Mouse (Mus musculus) left cerebral cortex, postnatal 14 days (tissue): ENCODE data around the gene Mrpl45. TPM values are rescaled to one million over a fixed set of nuclear protein-coding genes. Genes with fewer than 3 reads are reported as not detected.
A peak's percentile ranks its signal among the peaks of the same experiment; 100 is the strongest.
"Not testable (repeated sequence)": the region's sequence is repeated elsewhere in the genome, so short reads cannot be mapped to it uniquely, and the experiment has no call there.

ENCODE experiments used
- DNase-seq, 2 experiments: peaks; one replicate each; pipeline ENCODE4 v3.0.0; 2021 to 2022; ENCODE audit warnings: low spot score in 2 of 2, mixed read lengths in 1 of 2
- intact Hi-C: fragments of 180-260 bp; cut with DNase I; formaldehyde crosslinking; loops from one replicate; pipeline ENCODE4 v1.15.1; 2025
- long read RNA-seq, 2 experiments: library from polyadenylated mRNA; stranded (forward); transcript quantifications; one replicate each; pipeline ENCODE4 v2.0.0; 2021
- total RNA-seq, 2 experiments: library from RNA; stranded (reverse); gene quantifications; 2 replicates each; pipeline ENCODE4 v1.2.3; 2021

Mrpl45 gene
- 10 to 100 TPM; 18.2 to 20.7 TPM for total RNA-seq
- long read RNA-seq, experiment 1, transcript Mrpl45-201 (8 exons, 2,431 nt) = major isoform, 75 of 89 reads
- long read RNA-seq, experiment 1, partial matches to known transcripts = 3 of 89 reads
- long read RNA-seq, experiment 1, other reads (novel, unspliced or antisense) = 11 of 89 reads
- long read RNA-seq, experiment 2, transcript Mrpl45-201 (8 exons, 2,431 nt) = major isoform, 42 of 56 reads
- long read RNA-seq, experiment 2, partial matches to known transcripts = 3 of 56 reads
- long read RNA-seq, experiment 2, other reads (novel, unspliced or antisense) = 11 of 56 reads

DNA sequence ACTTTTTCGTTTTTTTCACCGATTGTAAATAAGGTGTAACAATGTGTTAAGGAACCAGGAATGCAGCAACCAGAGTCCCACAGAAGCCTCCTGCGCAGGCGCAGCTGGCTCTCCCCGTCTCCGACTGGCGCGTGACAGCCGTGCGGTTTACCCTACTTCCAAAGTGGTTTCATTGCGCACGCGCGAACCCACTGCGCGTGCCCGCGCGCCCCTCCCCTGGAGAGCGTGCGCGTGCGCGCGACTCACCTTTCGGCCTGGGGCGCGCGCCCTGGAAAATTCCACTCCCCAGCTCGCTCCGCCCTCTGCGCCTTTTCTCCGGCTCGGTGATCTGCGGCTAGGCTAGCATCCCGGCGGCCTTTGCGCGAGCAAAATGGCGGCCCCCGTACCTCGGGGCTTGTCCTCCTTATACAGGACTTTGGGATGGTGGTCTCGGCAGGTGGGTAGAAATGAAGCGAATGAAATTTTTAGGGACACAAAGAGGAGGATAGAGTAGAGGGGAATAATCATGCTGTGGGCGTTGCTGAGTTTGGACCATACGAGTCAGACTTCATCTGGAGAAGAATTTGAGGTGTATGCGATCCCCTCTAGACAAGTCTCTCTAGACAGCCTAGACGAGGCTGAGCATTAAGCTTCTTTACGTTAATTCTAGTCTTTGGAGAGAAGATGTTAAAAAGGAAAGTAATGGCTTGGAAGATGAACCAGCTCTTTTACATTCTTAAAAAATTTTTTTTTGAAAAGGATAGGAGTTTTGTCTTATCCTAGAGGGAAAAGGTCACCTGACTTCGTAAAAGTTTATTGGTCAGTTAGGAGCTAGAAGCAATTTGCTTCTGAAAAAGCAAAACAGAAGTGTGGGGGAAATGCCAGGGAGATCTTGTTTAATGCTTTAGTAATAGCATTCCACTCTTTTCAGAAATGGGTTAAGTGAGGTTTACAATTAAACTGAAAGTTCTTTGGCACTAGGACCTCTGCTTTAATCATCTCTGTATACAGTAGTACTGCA lies at the start of gene Mrpl45:
Gene Mrpl45, plus strand, starts transcription at position 213 of the 1,000 bp plus-strand sequence.
- intact Hi-C loops = no loop called here
- DNase-seq = peak; percentile 98 to 99

- DNase-seq, intact Hi-C loops: not testable (repeated sequence)
These were observed 49.0 kb upstream of the Mrpl45 start for GRCm38 (mm10) chr11:97266544-97266943.

DNA sequence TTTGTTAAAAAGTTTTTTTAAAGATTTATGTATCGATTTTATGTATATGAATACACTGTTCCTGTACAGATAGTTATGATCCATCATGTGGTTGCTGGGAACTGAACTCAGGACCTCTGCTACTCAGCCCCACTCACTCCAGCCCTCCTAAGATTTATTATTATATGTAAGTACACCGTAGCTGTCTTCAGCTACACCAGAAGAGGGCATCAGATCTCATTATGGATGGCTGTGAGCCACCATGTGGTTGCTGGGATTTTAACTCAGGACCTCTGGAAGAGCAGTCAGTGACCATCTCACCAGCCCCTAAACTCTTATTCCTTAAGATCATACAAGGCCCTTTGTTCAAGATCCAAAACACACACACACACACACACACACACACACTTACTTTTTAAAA lies 45.5 kb upstream of the Mrpl45 start:
- intact Hi-C loops, DNase-seq: not testable (repeated sequence)

GRCm38 (mm10) chr11:97272835-97273234 lies 42.7 kb upstream of the Mrpl45 start:
- no peak for DNase-seq
- intact Hi-C loops = no loop called here

DNA sequence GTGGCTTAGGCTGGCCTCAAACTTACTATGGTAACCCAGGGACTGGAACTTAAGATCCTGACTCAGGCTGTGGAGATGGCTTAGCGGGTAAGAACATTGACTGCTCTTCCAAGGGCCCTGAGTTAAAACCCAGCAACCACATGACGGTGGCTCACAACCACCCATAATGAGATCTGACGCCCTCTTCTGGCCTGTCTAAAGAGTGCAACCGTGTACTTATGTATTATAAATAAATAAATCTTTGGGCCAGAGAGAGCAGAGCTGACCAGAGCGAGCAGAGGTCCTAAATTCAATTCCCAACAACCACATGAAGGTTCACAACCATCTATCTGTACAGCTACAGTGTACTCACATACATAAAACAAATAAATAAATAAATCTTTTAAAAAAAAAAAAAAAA lies 41.9 kb upstream of the Mrpl45 start:
- intact Hi-C loops = no loop called here
- DNase-seq = no peak

GRCm38 (mm10) chr11:97274947-97275346 lies 40.6 kb upstream of the Mrpl45 start:
- intact Hi-C loops, DNase-seq: not testable (repeated sequence)

- DNase-seq = no peak
- intact Hi-C loops = no loop called here
These were observed 40.2 kb upstream of the Mrpl45 start for GRCm38 (mm10) chr11:97275349-97275748.

DNA sequence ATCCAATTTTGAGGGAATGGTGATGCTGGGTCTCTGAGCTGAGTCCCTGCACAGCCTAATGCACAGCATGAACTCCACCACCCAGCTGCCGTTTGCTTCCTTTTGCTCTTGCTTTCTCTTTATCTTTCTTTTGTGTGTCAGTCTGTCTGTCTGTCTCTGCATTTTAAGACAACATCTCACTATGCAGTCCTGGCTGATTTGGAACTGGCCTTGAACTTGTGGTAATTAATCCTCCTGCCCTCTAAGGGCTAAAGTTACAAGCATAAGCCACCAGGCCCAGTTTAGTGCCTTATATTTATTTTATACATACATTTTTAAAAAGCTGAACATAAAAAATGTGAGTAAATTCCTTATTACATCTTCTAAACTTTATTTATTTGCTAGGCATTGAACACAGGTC lies 39.5 kb upstream of the Mrpl45 start:
- intact Hi-C loops = no loop called here
- DNase-seq = no peak

DNA sequence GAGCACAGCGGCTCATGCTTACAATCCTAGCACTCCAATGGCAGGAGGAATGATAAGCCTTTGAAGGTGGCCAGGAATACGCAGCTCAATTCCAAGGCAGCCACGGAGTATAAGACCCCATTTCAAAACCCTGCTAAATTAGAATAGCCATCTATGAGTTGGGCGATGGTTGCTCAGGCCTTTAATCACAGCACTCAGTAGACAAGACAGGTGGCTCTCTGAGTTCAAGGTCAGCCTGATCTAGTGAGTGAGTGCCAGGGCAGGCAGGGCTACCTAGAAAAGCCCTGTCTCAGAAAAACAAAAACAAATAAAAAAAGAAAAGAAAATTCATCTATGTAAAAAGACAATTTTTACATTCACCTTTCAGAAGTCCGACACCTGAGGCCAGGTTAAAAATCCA lies 38.4 kb upstream of the Mrpl45 start:
- no peak for DNase-seq
- intact Hi-C loops = no loop called here

- intact Hi-C loops = loop anchor here (2.0 kb wide), 1 partner anchor 32 kb away; no protein-coding TSS in a partner anchor
These were observed 37.1 kb upstream of the Mrpl45 start for GRCm38 (mm10) chr11:97278456-97278855.

DNA sequence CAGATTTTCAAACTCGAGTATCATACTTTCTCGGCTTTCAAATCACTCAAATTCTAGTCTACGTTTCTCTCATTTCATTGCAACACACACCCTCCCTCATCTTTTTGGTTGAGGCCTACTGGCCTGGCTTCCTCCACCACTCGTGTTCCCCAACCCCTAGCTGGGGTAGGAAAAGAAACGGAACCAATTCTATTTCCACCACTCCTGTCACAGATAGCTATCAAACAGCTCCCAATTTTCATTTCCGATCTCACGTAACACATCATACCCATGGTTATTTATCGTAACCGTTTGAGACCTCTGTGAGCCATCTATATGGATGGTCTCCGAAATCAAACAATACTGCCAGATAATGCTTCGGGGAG lies 36.5 kb upstream of the Mrpl45 start:
- no peak for DNase-seq

More at GRCm38 (mm10) chr11:97278456-97278855, 37.1 kb upstream of the Mrpl45 start:
- DNase-seq = no peak

GRCm38 (mm10) chr11:97279405-97280215 lies 35.9 kb upstream of the Mrpl45 start:
- peak; percentile 35 to 48 for DNase-seq
- intact Hi-C loops = loop anchor here (2.0 kb wide), 1 partner anchor 31 kb away; no protein-coding TSS in a partner anchor

More for the DNA sequence above, 36.5 kb upstream of the Mrpl45 start:
- intact Hi-C loops = loop anchor here (2.0 kb wide), 1 partner anchor 32 kb away; no protein-coding TSS in a partner anchor

DNA sequence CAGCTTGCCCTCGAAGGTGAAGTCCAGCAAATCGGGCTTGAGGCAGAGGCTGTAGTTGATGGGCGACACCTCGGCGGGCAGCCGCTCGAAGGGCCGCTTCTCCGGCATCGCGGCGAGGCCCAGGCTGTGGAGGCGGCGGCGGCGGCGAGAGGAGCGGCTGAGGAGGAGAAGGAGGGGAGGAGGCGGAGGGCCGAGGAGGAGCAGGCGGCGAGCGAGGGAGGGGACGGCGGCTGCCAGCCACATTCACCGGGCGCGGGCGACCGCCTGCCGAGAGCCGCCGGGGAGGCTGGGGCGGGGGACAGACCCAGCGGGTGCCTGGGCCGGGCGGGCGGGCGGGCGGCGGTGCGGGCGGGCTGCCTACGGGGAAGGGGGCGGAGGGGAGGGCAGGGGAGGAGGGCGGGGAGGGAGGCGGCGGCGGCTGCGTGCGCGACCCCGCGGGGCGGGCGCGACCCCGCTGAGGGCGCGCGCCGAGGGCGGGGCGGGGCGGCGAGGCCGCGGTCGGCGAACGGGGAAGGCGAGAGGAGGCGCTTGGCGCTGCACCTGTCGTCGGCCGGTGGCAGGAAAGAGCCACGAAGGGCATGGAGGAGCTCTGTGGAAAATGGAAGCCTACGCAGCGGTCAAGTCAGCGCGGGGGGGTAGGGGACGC lies 35.2 kb upstream of the Mrpl45 start, which contains the start of gene Npepps:
Gene Npepps, minus strand, starts transcription at position 423 of the 646 bp plus-strand sequence.
- peak; percentile 49 to 70 for DNase-seq
- intact Hi-C loops = no loop called here

DNA sequence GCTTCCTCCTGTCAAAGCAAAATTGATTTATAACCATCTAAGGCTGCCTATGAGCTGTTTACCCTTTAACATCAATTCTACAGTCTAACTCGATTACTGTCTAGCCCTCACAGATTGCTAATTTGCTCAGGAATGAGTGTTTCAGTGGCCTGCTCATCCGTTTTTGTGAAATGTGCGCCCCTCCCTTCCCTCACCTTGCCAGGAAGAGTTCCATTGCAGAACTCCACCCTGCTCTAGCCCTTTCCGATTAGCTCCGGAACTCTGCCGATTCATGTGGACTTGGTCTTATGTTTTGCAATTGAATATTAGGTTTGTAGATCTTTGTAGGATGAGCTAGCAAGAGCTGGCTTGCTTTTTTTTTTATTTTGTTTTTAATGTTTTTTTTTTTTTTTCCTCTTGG lies 33.3 kb upstream of the Mrpl45 start:
- intact Hi-C loops = no loop called here

GRCm38 (mm10) chr11:97284854-97285253 lies 30.7 kb upstream of the Mrpl45 start:
- intact Hi-C loops = no loop called here
- DNase-seq = no peak

More for the DNA sequence above, 33.3 kb upstream of the Mrpl45 start:
- no peak for DNase-seq

DNA sequence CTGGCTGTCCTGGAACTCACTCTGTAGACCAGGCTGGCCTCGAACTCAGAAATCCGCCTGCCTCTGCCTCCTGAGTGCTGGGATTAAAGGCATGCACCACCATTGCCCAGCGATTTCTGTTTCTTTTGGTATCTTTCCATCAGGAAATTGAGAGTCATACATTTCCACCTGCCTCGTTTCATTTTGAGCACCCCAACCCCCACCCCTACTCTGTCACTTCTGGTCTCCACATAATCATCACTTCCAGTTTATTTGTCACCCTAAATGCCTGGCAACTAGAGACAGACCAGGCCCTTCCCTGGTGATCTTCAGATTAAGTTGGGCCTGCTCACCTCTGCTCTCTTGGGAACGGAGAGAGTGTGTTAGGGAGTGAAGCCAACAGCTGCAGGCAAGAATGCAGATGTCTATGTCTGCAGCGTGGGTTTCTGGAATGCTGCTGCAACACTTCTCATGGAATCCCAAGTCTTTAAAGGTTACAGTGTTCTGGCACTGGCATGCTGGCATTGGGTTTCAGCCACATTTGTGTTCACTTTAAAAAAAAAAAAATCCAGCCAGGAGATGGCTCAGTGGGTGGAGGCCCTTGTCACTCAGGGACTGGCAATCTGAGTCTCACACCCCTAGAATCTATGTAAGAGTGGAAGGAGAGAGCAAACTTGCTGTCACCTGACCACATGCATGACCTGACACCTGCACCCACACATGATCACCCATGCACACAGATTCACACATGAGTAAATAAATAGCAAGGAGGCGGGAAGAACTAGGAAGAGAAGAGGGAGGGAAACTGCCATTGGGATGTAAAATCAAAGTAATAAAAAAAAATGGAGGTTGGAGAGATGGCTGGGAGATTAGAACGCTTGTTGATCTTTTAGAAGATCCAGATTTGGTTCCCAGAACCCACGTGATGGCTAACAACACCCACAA lies 29.4 kb upstream of the Mrpl45 start:
- intact Hi-C loops = no loop called here
- no peak for DNase-seq

DNA sequence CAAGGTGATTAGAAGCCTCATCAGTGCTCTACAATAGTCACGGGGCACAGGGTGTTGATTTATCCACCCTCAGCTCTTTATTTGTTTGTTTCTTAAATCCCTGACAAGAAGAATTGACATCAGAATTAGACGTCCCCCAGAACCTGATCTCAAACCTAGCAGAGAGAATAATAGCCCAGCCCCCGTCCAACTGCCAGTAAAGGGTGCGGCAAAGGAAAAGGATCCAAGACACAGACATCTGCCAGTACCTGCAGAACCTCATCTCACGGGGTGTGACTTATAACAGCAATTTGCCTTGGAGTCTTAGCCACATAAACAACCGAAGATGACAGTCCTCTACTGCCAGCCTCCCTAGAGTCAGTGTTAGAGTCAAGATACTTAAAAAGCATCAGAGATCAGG lies 28.5 kb upstream of the Mrpl45 start:
- no peak for DNase-seq
- intact Hi-C loops = no loop called here

DNA sequence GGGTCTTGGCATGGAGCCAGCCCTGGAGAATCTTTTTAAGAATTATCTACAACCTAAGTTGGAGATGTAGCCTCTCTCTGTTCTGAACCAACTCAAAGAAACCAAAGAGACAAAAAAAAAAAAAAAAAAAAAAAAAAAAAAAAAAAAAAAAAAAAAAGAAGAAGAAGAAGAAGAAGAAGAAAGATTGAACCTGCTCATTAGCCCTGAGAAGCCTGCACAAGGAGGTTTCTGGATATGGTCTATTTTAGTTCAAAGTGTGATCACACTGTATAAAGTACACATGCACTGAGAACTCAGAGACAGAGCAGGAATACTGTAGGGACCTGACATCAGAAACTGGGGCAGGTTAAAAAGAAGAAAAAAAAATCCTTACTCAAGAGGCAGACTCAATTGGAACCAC lies 27.9 kb upstream of the Mrpl45 start:
- intact Hi-C loops = no loop called here
- DNase-seq = no peak
